Mouse (Mus musculus) ovary, adult 18-20 months (tissue): ENCODE measurements around the gene Olfr937.

Experiments
- DNase-seq: peaks from one replicate; pipeline ENCODE4 v3.0.0; 2022; ENCODE audit warnings: low spot score, mixed read lengths

Olfr937 gene

DNA sequence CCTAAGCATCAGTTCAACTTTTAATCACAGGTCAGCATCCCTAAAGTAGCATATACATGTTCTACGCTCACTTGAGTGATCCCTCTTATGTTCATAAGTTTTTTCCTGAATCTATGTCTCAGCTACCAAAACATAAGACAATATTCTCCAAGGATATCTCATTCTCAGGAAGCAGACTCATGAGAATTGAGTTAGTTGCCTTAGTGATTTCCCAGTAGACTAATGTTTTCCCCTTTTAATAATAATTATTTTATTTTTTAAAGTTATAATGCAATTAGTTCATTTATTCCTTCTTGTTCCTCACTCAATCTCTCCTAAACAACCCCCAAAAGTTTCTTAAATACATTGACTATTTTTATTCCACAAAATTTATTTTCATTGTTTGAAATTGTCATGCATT, at the start of gene Olfr937:
TSS of gene Olfr937 (minus strand) at position 101 of the 400 bp plus-strand sequence.
- DNase-seq = no peak

DNA sequence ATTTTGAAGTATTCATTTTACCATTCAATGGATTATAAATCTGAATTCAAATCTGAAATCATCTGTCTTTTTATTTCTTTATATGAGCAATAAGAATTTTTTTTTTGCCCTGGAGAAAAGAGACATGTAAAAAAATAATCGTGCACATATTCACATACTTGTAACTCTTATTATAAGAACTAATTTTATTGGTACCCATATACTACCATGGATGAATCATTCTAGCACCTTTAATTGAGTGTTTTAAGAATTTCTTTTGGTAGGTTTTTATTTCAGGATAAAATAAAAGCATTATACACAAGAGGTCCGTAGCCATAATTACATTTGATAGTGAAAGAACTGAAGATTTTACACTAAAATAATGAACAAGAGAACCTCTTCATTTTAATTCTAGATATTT, 14.0 kb upstream of the Olfr937 start, which contains the start of gene Olfr938:
TSS of gene Olfr938 (minus strand) at position 101 of the 400 bp plus-strand sequence.
- DNase-seq = no peak

DNA sequence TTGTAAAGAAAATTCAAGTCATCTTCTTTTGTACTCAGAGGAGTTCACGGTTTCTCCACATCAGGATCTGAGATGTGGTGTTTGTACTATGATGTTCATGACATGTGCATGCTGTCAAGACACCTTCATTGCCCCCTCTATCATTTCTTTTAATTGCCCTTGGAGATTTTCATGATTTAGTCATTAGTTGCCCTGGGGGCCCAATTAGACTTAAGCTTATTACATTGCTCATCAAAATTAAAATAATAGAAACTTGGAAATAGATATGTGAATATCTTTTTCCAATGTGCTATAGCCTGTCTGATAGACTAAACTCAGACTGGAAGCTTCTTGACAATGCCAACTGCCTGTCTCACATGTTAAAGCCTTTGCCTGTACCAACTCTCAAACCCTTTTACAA, 41.5 kb downstream of the Olfr937 start, which contains the start of gene Olfr146:
TSS of gene Olfr146 (minus strand) at position 101 of the 400 bp plus-strand sequence.
- DNase-seq = no peak
